19 mouse cellular contexts compared by ENCODE assay signal in genomic region chr1:61825560-61826191, GRCm38 (mm10).
"Had no signal": no experiment of that assay in that cellular context is flagged by ENCODE, and none has a peak within 500 bp of the region (broad histone marks: within the 10 kb centered on the region; RNA-seq: fewer than 3 reads in every experiment).

No protein-coding gene starts in this region.

- H3K4me2 ChIP-seq: lung, embryonic 14.5 days; midbrain, embryonic 12.5 days; neural tube, embryonic 13.5 days; neural tube, embryonic 15.5 days had no signal

- DNase-seq: lung, adult 18-20 months; lung, embryonic 14.5 days; lung, postnatal 10 days; lung, postnatal 4 days; midbrain, embryonic 14.5 days; retina, postnatal 1 day; right cerebral cortex, adult 18-20 months; right cerebral cortex, postnatal 25 days; right cerebral cortex, postnatal 4 days; spleen, adult 18-20 months; thymus, adult 18-20 months; thymus, postnatal 14 days; thymus, postnatal 36 days had no signal

- H3K9me3 ChIP-seq: midbrain, embryonic 10.5 days; midbrain, embryonic 12.5 days; neural tube, embryonic 13.5 days; neural tube, embryonic 15.5 days had no signal

- H3K4me3 ChIP-seq: midbrain, embryonic 10.5 days; midbrain, embryonic 12.5 days; myocyte; neural tube, embryonic 13.5 days; neural tube, embryonic 15.5 days had no signal

- H3K9ac ChIP-seq: lung, embryonic 14.5 days; midbrain, embryonic 12.5 days; neural tube, embryonic 13.5 days; neural tube, embryonic 15.5 days had no signal

- H3K36me3 ChIP-seq: midbrain, embryonic 10.5 days; midbrain, embryonic 12.5 days; neural tube, embryonic 13.5 days; neural tube, embryonic 15.5 days had no signal

- H3K27me3 ChIP-seq: midbrain, embryonic 12.5 days; neural tube, embryonic 13.5 days; neural tube, embryonic 15.5 days had no signal

- ATAC-seq: midbrain, embryonic 16.5 days had no signal

- H3K4me1 ChIP-seq: midbrain, embryonic 10.5 days; midbrain, embryonic 12.5 days; neural tube, embryonic 13.5 days; neural tube, embryonic 15.5 days had no signal

- H3K27ac ChIP-seq: midbrain, embryonic 10.5 days; midbrain, embryonic 12.5 days; neural tube, embryonic 13.5 days; neural tube, embryonic 15.5 days had no signal
